9 mouse cellular contexts compared by ENCODE assay signal in genomic region chr7:96813497-96814400, GRCm38 (mm10).
DNase-seq lines count a peak whose midpoint lies in the region; ATAC-seq and TF ChIP-seq lines count a peak whose summit lies in the region.
"Had no signal": no experiment of that assay in that cellular context is flagged by ENCODE, and none has a peak within 500 bp of the region (broad histone marks: within the 10 kb centered on the region; RNA-seq: fewer than 3 reads in every experiment).

No protein-coding gene starts in this region.

- ATAC-seq in megakaryocyte, adult 5-6 weeks (ENCODE audit: poor library complexity, severe bottlenecking): peak; percentile 39; the same call in 1 of the 2 replicates

- no peaks in the 10 kb centered on the region for H3K27me3 ChIP-seq in heart, embryonic 10.5 days (ENCODE audit: insufficient read depth, poor library complexity, severe bottlenecking)
- no peaks in the 10 kb centered on the region for H3K27me3 ChIP-seq in kidney, adult 2 months (replicated peaks; ENCODE audit: control insufficient read depth, insufficient read depth, low read length)
- H3K27me3 ChIP-seq: midbrain, embryonic 12.5 days had no signal

- H3K4me1 ChIP-seq in heart, embryonic 10.5 days: peaks cover 17% of the 10 kb centered on the region
- no peaks in the 10 kb centered on the region for H3K4me1 ChIP-seq in kidney, adult 2 months (ENCODE audit: control insufficient read depth, insufficient read depth, low read length)

- H3K27ac ChIP-seq in heart, embryonic 10.5 days: no peak overlapping the region
- H3K27ac ChIP-seq in kidney, adult 2 months (ENCODE audit: insufficient read depth, low read depth, low read length): peak overlapping the region; percentile 15; the same call in 1 of the 2 replicates
- H3K27ac ChIP-seq: midbrain, embryonic 12.5 days had no signal

- no peaks in the 10 kb centered on the region for H3K36me3 ChIP-seq in heart, embryonic 10.5 days
- no peaks in the 10 kb centered on the region for H3K36me3 ChIP-seq in kidney, adult 2 months (ENCODE audit: control insufficient read depth, insufficient read depth, low read length)

- H3K4me3 ChIP-seq in heart, embryonic 10.5 days: no peak overlapping the region
- H3K4me3 ChIP-seq in kidney, adult 2 months (ENCODE audit: insufficient read depth, low read depth, low read length): no peak overlapping the region
- H3K4me3 ChIP-seq: midbrain, embryonic 12.5 days had no signal

- no peaks in the 10 kb centered on the region for H3K9me3 ChIP-seq in heart, embryonic 10.5 days
- H3K9me3 ChIP-seq: midbrain, embryonic 12.5 days had no signal

- no peak for TF ChIP-seq CTCF in kidney, adult 2 months (conservative IDR thresholded peaks at IDR 0.05; ENCODE audit: insufficient read depth, insufficient read length, low read depth, low read length)

- intact Hi-C loops in gastrocnemius, postnatal 14 days (cut with DNase I; ENCODE audit: low total_unique reads): no loop called here

- no peak for TF ChIP-seq POLR2A in kidney, adult 2 months (IDR thresholded peaks at IDR 0.05; ENCODE audit: low read depth, low read length)

- DNase-seq in heart, adult 11 months: peak; percentile 98
- DNase-seq in heart, embryonic 10.5 days (ENCODE audit: low spot score): no peak
- peak; percentile 47 for DNase-seq in gastrocnemius, postnatal 14 days
- peak; percentile 35 for DNase-seq in kidney, adult 2 months
- DNase-seq in spleen, adult 18-20 months: no peak
- no peak for DNase-seq in right cerebral cortex, postnatal 14 days
- DNase-seq in thymus, postnatal 10 days (ENCODE audit: low spot score in 2 of 2): no peak

- WGBS in heart, embryonic 10.5 days: 69% methylated on average over 9 of the region's 9 CpGs
- WGBS in kidney, adult 2 months: 66% methylated on average over 9 of the region's 9 CpGs

Comparison
In these comparisons a context has a peak if more than half of its experiments do, and no peak if none do; other contexts are left out.
1. DNase-seq: peak in heart, adult 11 months (single experiment), gastrocnemius, postnatal 14 days (single experiment) and kidney, adult 2 months (single experiment); none in heart, embryonic 10.5 days (single experiment), spleen, adult 18-20 months (0 of 2), right cerebral cortex, postnatal 14 days (single experiment) and thymus, postnatal 10 days (0 of 2).